Mouse (Mus musculus) forebrain, embryonic 10.5 days (tissue): ENCODE results near the gene Top2a. TPM values are rescaled to one million over a fixed set of nuclear protein-coding genes. Genes with fewer than 3 reads are reported as not detected.

Source experiments
- DNase-seq: peaks from one replicate; pipeline ENCODE4 v3.0.0-alpha.2; 2017; ENCODE audit warnings: low spot score; ENCODE audit errors: extremely low spot score
- H3K27ac ChIP-seq: fragments of 300-500 bp; sonication (generic); 2 replicates; pipeline ENCODE4 v1.5.1; 2016; ENCODE audit warnings: mild to moderate bottlenecking
- H3K27me3 ChIP-seq: fragments of 300-500 bp; sonication (generic); 2 replicates; pipeline ENCODE4 v1.6.1; 2016; ENCODE audit warnings: mild to moderate bottlenecking; ENCODE audit not compliant: poor library complexity, severe bottlenecking
- H3K36me3 ChIP-seq: fragments of 300-500 bp; sonication (generic); replicated peaks from 2 replicates; pipeline ENCODE4 v1.6.1; 2016; ENCODE audit warnings: mild to moderate bottlenecking, moderate library complexity
- H3K4me1 ChIP-seq: fragments of 300-500 bp; sonication (generic); 2 replicates; pipeline ENCODE4 v1.6.1; 2016
- H3K4me3 ChIP-seq: fragments of 300-500 bp; sonication (generic); 2 replicates; pipeline ENCODE4 v1.5.1; 2016; ENCODE audit warnings: mild to moderate bottlenecking, moderate library complexity
- H3K9me3 ChIP-seq: fragments of 300-500 bp; sonication (generic); 2 replicates; pipeline ENCODE4 v1.6.1; 2016; ENCODE audit warnings: mild to moderate bottlenecking, moderate library complexity
- WGBS: fragments of 180-500 bp; shearing (Covaris S2); methylation state at CpG from one replicate; pipeline ENCODE4 v1.1.7; 2016; 5-methylcytosine and 5-hydroxymethylcytosine counted together
- polyA plus RNA-seq: library from polyadenylated mRNA; unstranded; fragments of >200 nt; fragmentation: Nextera tagmentation; extraction: Ambion mirVana; gene quantifications from 2 replicates; pipeline ENCODE4 v1.2.1, GENCODE M21; 2016

The Top2a gene
- polyA plus RNA-seq, 1 experiment from 2014 or later: 366 TPM

DNA sequence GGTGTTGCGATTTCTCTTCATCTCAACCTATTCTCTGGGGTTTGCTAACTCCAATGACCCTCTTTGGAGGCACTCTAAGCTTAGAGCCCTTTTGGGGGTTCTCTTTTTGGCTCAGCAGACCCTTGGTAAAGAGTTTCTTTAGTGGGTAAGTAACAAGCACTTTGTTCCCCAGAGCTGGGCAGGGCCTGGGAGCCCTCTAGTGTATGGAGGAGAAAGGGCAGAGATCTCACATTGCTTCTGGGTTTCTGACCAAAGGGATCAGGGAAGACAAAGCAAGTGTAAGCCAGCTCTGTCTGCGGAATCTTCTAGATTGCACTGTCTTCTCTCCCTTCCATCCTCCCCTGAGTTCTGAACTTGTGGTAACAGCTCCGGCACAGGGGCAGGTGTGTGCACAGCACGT lies 11.4 kb upstream of the Top2a start:
- no peak overlapping the region for H3K4me3 ChIP-seq
- H3K4me1 ChIP-seq: peaks cover 20% of the 10 kb centered on the region
- DNase-seq: no peak
- 0 out of 2 replicates have a peak overlapping the region, but pooled peaks have one; percentile 26 for H3K27ac ChIP-seq
- 0 out of 2 replicates have a peak, but pooled peaks cover 8% of the 10 kb centered on the region for H3K27me3 ChIP-seq
- H3K36me3 ChIP-seq: no peaks in the 10 kb centered on the region
- no peaks in the 10 kb centered on the region for H3K9me3 ChIP-seq
- WGBS: 69% methylated on average over 4 of the region's 4 CpGs

DNA sequence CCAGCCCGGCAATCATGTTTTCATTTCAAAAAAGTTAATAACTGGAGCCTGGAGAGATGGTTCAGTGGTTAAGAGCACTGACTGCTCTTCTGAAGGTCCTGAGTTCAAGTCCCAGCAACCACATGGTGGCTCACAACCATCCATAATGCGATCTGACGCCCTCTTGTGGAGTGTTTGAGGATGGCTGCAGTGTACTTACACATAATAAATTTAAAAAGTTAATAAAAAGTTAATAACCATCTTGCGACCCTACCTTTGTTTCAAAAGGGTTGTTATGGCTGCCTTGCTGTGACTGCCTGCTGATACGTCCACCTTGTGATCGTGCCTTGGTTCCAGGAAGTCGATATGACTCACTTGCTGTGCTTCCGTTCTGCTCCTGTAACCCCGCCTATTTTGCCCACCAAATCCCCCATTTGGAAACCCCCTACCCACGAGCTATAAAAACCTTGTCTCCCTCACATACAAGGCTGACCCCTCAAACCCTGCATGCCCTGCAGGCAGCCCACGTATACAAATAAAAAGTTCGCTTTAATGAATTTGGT lies 3.0 kb upstream of the Top2a start:
- H3K36me3 ChIP-seq: peaks cover 8% of the 10 kb centered on the region
- H3K27me3 ChIP-seq: no peaks in the 10 kb centered on the region
- 89% methylated on average over 12 of the region's 12 CpGs for WGBS
- DNase-seq: no peak
- no peak overlapping the region for H3K27ac ChIP-seq
- H3K4me1 ChIP-seq: peaks cover 18% of the 10 kb centered on the region
- no peaks in the 10 kb centered on the region for H3K9me3 ChIP-seq
- no peak overlapping the region for H3K4me3 ChIP-seq

DNA sequence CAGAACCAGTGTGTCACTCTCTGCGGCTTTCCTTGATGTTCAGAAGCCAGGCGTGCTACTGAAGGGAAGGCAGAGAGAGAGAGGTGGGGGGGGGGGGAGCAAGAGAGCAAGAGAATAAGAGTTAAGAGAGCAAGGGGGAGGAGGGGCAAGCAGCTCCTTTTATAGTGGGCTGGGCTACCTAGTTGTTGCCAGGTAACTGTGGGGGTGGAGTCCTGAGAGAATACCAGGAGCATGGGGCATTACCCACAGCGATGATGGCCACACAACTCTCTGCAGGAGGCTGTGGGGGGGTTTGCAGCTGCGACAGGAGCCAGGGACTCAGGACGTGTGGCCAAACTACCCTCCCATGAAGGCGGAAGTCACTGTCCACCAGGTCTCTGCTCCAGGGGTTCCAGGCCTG lies 1.9 kb upstream of the Top2a start:
- 88% methylated on average over 6 of the region's 6 CpGs for WGBS

DNA sequence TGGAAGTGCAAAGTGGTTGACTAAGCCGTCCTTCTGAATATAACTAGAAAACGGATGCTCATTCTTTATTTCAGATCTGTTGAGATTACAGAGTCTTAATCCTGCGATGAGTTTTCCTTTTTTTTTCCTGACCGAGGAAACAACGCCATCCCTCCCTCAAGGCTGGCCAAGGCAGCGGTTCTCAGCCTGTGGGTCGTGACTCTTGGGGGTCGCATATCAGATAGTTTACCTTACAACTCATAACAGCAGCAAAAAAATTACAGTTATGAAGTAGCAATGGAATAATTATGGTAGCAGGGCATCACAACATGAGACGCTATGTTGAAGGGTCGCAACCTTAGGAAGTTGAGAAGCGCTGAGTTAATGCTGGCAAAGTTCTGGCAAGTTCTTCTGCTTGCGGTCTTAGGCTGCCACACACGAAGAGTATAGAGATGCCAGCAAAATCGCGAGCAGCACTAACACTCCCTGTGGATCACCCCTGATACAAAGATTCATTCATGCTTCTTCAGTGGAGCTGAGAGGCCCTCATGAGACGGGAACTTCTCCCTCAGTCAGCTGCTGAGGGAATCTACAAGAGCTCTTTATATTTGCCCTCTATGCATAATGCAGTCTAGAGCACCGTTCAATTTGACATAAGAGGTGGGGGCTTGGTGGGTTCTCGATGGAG lies 612 bp upstream of the Top2a start:
- Histone ChIP-seq H3K9me3 (no peaks in the 10 kb centered on the region), H3K36me3 (peaks cover 31% of the 10 kb centered on the region), H3K4me1 (peaks cover 24% of the 10 kb centered on the region), H3K27ac (peak overlapping the region; percentile 94), H3K4me3 (peak overlapping the region; percentile 59), H3K27me3 (no peaks in the 10 kb centered on the region)
- 54% methylated on average over 18 of the region's 18 CpGs for WGBS
- no peak for DNase-seq

More for the DNA sequence above, 1.9 kb upstream of the Top2a start:
- no peak overlapping the region for H3K4me3 ChIP-seq
- no peaks in the 10 kb centered on the region for H3K27me3 ChIP-seq
- no peak for DNase-seq
- peaks cover 24% of the 10 kb centered on the region for H3K4me1 ChIP-seq
- H3K9me3 ChIP-seq: no peaks in the 10 kb centered on the region
- H3K27ac ChIP-seq: no peak overlapping the region
- H3K36me3 ChIP-seq: peaks cover 19% of the 10 kb centered on the region

DNA sequence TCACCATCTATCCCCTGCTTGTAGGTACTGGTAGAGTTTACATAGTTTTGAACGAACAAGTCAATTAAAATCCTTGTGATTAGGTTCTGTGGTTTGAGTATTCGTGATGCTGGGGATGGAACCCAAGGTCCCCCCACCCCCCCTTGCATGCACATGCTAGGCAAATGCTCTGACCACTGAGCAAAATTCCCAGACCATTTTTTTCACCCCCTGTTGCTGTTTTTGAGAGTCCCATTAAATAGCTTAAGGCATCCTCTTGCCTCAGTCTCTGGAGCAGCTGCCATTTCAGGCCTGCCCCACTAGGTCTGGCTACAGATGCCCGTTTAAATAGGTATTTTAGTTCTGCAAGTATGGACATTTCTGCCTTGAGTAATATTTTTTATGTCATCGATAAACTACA lies 895 bp downstream of the Top2a start:
- Histone ChIP-seq H3K4me1 (peaks cover 24% of the 10 kb centered on the region), H3K36me3 (peaks cover 46% of the 10 kb centered on the region), H3K27ac (peak overlapping the region; percentile 94), H3K9me3 (no peaks in the 10 kb centered on the region), H3K27me3 (no peaks in the 10 kb centered on the region), H3K4me3 (peak overlapping the region; percentile 59)
- DNase-seq: no peak
- 11% methylated on average over 4 of the region's 4 CpGs for WGBS

DNA sequence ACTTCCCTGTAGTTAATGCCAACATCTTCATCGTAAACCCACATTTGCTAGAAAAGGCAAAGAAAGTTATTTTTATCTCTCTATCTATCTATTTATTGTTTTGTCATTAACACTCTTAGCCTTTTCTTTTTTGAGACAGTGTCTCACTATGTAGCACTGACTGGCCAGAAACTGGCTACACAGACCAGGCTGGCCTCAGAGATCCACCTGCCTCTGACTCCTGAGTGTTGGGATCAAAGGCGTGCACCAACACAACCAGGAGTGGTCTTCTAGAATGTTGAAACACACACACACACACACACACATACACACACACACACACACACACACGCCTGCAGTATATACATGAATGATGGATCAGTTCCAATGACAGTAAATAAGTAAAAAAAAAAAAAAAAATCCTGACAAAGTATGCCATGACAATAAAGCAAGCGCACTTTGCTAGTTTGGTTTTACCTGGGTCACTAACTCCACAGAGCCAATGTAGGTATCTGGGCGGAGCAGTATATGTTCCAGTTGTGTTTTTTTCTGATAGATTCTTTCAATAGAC lies 1.5 kb downstream of the Top2a start:
- DNase-seq: no peak
- H3K4me3 ChIP-seq: peak overlapping the region; percentile 59
- peaks cover 24% of the 10 kb centered on the region for H3K4me1 ChIP-seq
- no peaks in the 10 kb centered on the region for H3K27me3 ChIP-seq
- 88% methylated on average over 5 of the region's 5 CpGs for WGBS
- H3K36me3 ChIP-seq: peaks cover 53% of the 10 kb centered on the region
- H3K9me3 ChIP-seq: no peaks in the 10 kb centered on the region
- peak overlapping the region; percentile 94; the same call in 1 of the 2 replicates for H3K27ac ChIP-seq

DNA sequence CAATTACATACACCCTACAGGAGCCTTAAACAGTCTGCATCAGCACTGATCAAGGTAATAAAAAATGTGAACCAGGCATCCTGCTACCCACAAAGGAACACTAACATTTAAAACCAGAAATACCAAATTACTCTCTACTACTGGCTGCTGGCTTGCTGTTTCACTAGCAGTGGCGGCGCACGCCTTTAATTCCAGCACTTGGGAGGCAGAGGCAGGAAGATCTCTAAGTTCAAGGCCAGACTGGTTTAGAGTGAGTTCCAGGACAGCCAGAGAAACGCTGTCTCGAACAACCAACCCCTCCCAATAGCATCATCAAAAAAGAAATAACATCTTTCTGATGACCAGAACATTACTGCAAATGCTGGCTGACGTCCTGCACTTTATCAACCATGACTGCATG lies 4.1 kb downstream of the Top2a start:
- peaks cover 79% of the 10 kb centered on the region for H3K36me3 ChIP-seq
- H3K4me1 ChIP-seq: peaks cover 20% of the 10 kb centered on the region
- no peak overlapping the region for H3K4me3 ChIP-seq

DNA sequence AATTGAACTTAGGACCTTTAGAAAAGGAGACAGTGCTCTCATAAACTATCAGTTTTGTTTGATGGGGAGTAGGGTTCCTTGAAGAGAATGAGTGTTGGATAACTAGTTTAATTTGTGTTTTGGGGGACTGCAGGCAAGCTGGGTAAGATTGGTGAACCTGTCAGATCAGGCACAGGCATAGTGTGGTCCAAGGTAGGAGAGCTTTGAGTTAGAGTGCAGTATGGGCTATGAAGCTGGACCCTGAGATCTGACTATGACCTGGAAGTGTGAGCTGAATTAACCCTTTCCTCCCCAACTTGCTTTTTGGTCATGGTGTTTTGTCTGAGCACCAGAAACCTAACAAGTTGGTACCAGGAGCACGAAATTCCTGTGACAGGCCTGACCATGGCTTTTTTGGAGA lies 10.1 kb downstream of the Top2a start:
- DNase-seq: no peak

More for the DNA sequence above, 4.1 kb downstream of the Top2a start:
- no peak for DNase-seq
- 96% methylated on average over 6 of the region's 6 CpGs for WGBS
- no peak overlapping the region for H3K27ac ChIP-seq
- H3K27me3 ChIP-seq: no peaks in the 10 kb centered on the region
- H3K9me3 ChIP-seq: no peaks in the 10 kb centered on the region

DNA sequence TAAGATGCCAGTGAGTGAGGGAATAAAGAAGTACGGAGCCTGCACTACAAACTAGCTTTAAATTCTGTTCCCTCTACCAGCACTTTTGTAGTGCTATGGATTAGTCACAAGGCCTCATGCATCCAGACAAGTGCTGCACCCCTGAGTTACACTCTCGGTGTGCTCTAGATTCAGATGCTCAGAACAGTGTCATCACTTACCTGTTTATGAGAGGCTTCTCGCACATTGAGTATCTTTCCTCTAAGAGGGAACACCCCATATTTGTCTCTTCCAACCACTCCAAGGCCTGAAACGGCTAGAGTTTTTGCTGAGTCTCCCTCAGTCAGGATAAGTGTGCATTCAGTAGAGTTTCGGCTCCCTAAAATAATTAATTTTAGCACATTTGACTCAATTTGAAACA lies 13.3 kb downstream of the Top2a start:
- Histone ChIP-seq H3K27ac (no peak overlapping the region), H3K36me3 (peaks cover 100% of the 10 kb centered on the region), H3K9me3 (no peaks in the 10 kb centered on the region), H3K27me3 (no peaks in the 10 kb centered on the region), H3K4me1 (no peaks in the 10 kb centered on the region), H3K4me3 (no peak overlapping the region)
- 97% methylated on average over 5 of the region's 5 CpGs for WGBS
- DNase-seq: no peak

More for the DNA sequence above, 10.1 kb downstream of the Top2a start:
- Histone ChIP-seq H3K27ac (no peak overlapping the region), H3K27me3 (no peaks in the 10 kb centered on the region), H3K4me3 (no peak overlapping the region), H3K36me3 (peaks cover 100% of the 10 kb centered on the region), H3K9me3 (no peaks in the 10 kb centered on the region), H3K4me1 (no peaks in the 10 kb centered on the region)
- WGBS: 92% methylated on average over 1 of the region's 1 CpGs

DNA sequence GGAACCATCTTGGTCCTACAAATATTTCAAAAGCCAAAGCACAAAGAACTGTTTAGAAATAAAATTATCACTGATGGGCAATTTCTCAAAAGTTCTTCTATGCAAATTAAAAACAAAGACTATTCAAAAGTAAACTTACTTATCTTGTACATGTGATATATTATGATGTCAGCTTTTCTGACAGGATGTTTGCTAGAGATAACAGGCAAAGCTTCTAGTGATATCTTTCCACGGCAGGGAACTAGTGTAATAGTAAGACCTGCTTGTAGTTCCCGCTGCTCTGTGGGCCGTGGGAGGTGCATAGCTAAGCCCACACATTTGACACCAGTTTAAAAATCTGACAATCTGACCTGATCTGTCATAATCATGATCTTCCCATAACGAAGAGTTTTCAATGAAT lies 13.9 kb downstream of the Top2a start:
- Histone ChIP-seq H3K4me3 (no peak overlapping the region), H3K36me3 (peaks cover 100% of the 10 kb centered on the region), H3K4me1 (no peaks in the 10 kb centered on the region), H3K27me3 (no peaks in the 10 kb centered on the region), H3K9me3 (no peaks in the 10 kb centered on the region), H3K27ac (no peak overlapping the region)
- WGBS: 94% methylated on average over 4 of the region's 4 CpGs
- no peak for DNase-seq

DNA sequence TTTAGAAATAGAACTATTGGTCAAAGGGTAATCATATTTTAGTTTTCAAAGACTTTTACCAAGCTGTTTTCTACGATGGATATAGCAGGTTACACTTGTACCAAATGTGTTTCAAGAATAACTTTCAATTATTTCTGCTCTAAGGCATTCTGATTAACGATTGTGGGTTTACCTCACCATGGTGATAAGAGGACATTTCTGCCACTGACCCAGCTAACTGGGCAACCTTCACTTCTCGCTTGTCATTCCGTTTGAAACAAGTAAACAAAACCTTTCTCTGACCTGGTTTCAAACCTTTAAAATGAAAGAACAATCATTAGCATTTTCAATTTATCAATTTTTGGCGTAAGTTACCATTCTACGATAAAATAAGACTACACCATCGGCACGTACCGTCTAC lies 17.2 kb downstream of the Top2a start:
- 95% methylated on average over 9 of the region's 9 CpGs for WGBS
- Histone ChIP-seq H3K27me3 (no peaks in the 10 kb centered on the region), H3K9me3 (no peaks in the 10 kb centered on the region), H3K36me3 (peaks cover 100% of the 10 kb centered on the region), H3K4me3 (no peak overlapping the region), H3K27ac (no peak overlapping the region), H3K4me1 (no peaks in the 10 kb centered on the region)
- no peak for DNase-seq

DNA sequence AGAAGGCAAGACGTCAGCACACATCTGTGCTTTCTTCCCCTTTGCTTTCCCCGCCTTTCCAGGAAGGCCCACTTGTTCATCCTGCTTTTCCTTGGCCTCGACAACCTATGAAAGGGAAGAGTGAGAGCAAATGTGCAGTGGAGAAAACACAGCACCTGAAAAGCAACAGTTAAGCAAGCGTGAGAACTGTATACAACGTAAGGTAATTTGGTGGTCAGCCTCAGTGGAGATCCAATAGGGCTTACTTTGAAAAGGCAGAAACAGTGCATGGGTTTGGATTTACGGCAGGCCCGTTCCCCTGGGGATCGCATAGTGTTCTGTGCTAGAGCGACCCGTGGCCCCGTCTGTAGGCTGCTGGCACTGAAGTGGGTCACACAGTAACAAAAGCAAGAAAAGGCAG lies 24.7 kb downstream of the Top2a start:
- no peaks in the 10 kb centered on the region for H3K27me3 ChIP-seq
- no peak overlapping the region for H3K4me3 ChIP-seq
- no peaks in the 10 kb centered on the region for H3K9me3 ChIP-seq
- WGBS: 93% methylated on average over 11 of the region's 11 CpGs
- peaks cover 100% of the 10 kb centered on the region for H3K36me3 ChIP-seq
- no peaks in the 10 kb centered on the region for H3K4me1 ChIP-seq
- no peak overlapping the region for H3K27ac ChIP-seq
- DNase-seq: no peak

DNA sequence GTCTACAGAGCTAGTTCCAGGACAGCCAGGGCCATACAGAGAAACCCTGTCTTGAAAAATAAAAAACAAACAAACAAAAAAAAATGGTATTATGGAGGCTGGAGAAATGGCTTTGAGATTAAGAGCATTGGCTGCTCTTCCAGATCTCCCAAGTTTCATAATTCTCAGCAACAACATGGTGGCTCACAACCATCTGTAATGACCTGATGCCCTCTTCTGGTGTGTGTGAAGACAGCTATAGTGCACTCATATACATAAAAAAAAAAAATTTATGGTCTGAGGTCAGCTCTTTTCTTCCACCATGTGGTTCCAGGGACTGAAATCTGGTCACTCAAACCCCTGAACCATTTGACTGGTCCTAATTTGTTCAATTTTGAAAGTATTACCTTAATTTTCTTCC lies 25.2 kb downstream of the Top2a start:
- Histone ChIP-seq H3K27ac (no peak overlapping the region), H3K9me3 (no peaks in the 10 kb centered on the region), H3K4me1 (no peaks in the 10 kb centered on the region), H3K36me3 (peaks cover 100% of the 10 kb centered on the region), H3K4me3 (no peak overlapping the region), H3K27me3 (no peaks in the 10 kb centered on the region)
- DNase-seq: no peak
